Mouse (Mus musculus): ENCODE measurements around the gene Klhdc8a.
A peak's percentile ranks its signal among the peaks of the same experiment; 100 is the strongest.
"Not testable (repeated sequence)": the region's sequence is repeated elsewhere in the genome, so short reads cannot be mapped to it uniquely, and the experiment has no call there.

The Klhdc8a gene

DNA sequence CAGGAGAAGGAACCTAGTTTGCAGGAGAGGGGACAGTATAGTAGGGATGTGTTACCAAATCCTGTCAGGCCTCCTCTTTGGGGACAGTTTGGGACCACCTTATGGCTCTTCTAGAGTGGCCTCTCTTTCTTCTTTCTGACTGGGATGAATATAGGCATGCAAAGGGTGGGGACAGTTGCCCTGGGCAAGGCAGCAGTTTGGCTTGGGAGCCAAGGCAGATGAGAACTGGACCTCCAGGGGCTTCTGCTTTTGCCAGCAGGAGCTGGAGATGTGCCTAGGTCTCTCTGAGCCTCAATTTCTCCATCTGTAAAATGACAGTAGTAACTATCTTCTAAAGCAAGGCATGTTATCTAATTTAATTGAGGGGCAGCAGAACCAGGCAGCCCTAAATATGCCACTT is 48.5 kb downstream of the Klhdc8a start:
- no peak for DNase-seq

DNA sequence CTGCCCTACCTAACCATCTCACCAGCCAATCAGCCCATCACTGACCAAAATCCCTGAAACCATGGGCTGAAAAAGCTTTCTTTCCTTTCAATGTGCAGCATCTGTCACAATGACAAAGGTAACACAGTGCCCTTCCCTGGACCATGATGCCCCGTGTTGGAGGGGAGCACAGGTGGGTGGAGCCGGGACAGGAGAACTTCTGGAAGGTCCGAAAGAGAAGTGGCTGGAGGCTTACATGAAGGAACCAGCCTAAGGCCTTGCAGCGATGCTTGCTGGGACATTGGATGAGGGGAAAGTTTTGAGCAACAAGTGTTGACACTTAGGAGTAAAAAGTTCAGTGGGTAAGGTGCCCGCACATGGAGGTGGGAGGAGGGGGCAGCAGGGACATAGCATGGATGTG is 50.0 kb downstream of the Klhdc8a start:
- DNase-seq: no peak

DNA sequence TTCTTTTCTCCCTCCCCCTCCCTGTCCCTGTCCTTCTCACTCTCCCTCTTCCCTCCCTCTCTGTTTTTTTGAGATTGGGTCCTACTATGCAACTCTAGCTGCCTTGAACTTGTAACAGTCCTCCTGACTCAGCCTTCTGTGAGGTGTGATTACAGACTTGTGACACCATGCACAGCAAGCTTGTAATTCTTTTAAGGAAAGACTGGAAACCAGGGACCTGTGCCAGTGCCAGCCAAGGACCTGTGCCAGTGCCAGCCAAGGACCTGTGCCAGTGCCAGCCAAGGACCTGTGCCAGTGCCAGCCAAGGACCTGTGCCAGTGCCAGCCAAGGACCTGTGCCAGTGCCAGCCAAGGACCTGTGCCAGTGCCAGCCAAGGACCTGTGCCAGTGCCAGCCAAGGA is 50.6 kb downstream of the Klhdc8a start:
- DNase-seq: not testable (repeated sequence)

DNA sequence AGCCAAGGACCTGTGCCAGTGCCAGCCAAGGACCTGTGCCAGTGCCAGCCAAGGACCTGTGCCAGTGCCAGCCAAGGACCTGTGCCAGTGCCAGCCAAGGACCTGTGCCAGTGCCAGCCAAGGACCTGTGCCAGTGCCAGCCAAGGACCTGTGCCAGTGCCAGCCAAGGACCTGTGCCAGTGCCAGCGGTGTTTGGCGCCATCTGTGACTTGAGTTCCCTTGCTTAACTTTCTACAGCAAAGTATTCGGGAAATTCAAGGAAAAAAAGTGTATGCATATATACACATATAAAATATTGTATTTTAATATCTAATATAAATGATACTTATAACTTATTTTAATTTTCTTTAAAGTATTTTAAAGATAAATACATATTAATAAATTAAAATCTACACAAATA is 51.2 kb downstream of the Klhdc8a start:
- not testable (repeated sequence) for DNase-seq

DNA sequence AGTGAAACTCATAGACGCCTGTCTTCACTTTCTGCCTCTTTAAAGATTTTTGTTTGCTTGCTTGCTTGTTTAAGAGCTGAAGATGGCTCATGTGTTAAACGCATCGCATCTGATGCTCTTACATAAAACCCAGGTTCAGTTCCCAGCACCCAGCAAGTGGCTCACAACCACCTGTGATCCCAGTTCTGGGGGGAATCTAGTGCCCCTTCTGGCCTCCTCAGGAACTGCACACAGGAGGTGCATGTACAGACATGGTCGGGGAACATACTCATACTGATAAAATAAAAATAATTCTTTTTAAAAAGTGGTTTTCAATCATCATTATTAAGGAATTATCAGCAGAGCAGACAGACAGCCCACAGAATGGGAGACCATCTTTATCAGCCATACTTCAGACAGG is 52.6 kb downstream of the Klhdc8a start:
- DNase-seq: no peak

DNA sequence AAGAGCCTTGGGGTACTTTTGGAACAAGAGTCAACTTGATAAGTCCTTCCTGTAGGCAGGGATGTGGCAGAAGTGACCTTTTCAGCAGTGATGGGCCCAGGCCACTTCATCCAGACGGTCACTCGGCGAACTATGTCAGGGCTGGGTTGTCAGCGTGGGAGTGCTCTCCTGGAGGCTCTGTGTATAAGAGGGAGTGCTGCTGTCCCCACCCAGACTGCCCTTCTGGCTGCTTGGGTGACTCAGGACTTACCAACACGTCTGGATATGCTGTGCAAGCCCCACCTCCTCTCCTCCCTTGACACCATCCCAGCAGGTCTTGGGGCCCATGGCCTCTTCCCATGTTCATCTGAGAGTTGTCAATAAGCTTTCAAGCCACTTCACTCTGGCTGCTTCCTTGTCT is 55.0 kb downstream of the Klhdc8a start:
- no peak for DNase-seq

DNA sequence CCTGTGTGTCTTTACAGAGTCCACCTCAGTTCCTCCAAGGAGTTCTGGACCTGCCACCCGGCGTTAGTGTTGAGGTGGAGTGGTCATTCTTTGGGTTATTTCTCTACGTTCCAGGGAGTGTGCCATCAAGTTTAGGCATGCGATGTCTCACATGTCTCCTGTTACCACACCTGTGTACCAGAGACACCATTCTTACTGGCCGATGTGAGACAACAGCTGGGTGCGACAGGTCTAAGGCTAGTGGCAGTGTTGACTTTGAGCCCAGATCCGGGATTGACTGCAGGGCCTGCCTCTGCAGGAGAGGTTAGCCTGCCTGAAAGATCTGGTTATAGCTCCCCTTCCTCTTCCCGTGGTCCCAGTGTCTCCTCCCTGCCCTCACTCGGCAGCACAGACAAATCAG is 55.8 kb downstream of the Klhdc8a start:
- DNase-seq: no peak

DNA sequence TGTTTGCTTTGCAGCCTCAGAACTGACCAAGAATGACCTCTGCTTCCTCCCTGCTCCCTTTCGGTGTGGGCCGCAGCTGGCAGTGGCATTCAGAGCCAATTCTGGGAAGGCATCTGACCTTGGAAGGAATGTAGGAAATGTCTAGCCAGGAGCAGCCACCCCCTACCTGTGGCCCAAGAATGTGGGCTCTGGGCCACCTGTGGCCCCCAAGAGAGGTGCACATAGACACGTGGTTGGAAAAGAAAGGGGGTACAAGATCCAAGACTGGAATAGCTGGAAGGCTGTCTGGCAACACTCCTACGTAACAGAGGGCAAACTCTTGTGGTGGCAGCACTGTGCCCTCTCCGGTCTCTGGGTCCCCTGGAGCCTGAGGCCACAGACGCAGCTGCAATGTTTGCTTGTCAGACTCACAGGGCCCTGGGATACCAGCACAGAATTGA is 56.8 kb downstream of the Klhdc8a start:
- no peak for DNase-seq

DNA sequence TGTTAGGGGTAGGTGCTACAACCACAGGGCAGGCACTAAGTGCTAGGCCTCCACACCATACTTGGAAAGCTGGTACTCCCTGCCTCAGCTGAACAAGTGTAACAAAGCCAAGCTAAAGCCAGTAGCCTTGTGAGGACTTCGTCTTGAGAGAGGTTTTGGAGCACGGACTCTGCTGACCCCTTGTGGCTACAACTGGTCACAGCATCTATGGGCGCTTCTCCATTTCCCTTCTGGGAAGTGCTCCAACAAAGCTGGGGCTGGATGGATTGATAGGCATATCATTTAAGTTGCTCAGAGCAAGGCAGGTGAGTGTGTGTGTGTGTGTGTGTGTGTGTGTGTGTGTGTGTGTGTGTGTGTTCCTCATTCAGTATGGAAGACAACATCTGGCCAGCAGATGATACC is 57.4 kb downstream of the Klhdc8a start:
- DNase-seq: peak; percentile 68 to 78

DNA sequence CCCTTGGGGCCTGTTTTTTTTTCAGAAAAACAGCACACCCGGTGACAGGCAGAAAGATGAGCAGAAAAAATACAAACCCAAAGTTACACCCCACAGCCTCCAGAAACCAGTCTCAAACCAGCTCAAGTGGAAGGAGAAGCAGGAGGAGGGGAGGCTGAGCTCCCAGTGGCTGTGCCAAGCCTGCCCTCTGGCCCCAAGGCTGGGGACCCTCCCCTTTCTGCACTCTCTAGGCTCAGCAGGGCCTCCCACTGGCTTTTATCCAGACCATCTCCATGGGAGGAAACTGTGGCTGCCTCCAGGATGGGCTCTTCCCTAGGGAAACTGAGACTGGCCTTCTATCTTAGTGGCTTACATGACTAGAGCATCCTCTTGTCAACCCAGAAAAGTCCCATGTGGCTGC is 58.4 kb downstream of the Klhdc8a start:
- DNase-seq: no peak

Measured in spleen, adult 18-20 months (tissue).